Mouse (Mus musculus): ENCODE measurements at regions not wholly inside any gene's neighbourhood (a gene's known extent, or its start where the extent isn't known, plus 50 kb on each side); places are given as distances from the start of the nearest gene placed in this dataset.

DNA sequence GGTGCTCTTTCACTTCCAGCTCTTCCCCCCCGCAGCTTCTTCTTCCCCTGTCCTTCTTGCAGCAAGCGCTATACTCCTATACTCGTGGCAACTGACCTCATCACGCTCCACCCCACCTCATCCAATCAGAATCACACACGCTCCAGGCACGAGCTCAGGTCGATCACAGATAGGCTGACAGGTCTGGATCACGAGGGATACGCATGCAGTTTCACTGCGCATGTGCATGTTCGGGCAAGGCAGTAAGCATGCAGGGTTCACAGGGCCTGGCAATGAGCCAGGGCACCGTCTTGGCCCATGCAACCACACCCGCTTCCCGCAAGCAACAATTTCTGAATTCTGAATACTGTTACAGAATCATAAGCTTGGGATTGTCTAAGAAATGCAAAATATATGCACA, 701.9 kb downstream of the Trib2 start:
- no peak for TF ChIP-seq EP300 (optimal IDR thresholded peaks at IDR 0.05)
- TF ChIP-seq CTCF (IDR thresholded peaks at IDR 0.05; ENCODE audit: low read depth), result no peak
